Mouse (Mus musculus) midbrain, embryonic 11.5 days (tissue): ENCODE data around the gene Cyp46a1. TPM values are rescaled to one million over a fixed set of nuclear protein-coding genes. Genes with fewer than 3 reads are reported as not detected.
A peak's percentile ranks its signal among the peaks of the same experiment; 100 is the strongest.

Experiments used
- ATAC-seq: fragments of 200-750 bp; cut with Nextera tagmentation; 2 replicates; pipeline ENCODE4 v1.8.0; 2017; ENCODE audit warnings: moderate TSS enrichment, moderate library complexity; ENCODE audit not compliant: low FRiP score
- DNase-seq: peaks from one replicate; pipeline ENCODE4 v3.0.0; 2015; ENCODE audit warnings: low spot score; ENCODE audit errors: missing footprints
- H3K27ac ChIP-seq: fragments of 300-500 bp; sonication (generic); 2 replicates; pipeline ENCODE4 v1.5.1; 2014; ENCODE audit warnings: low read depth, low read length
- H3K27me3 ChIP-seq: fragments of 300-500 bp; sonication (generic); 2 replicates; pipeline ENCODE4 v1.6.1; 2014; ENCODE audit warnings: mild to moderate bottlenecking, low read length, moderate library complexity, mixed read lengths; ENCODE audit not compliant: control insufficient read depth, insufficient read depth
- H3K36me3 ChIP-seq: fragments of 300-500 bp; sonication (generic); 2 replicates; pipeline ENCODE4 v1.6.1; 2014; ENCODE audit warnings: mild to moderate bottlenecking, low read length, moderate library complexity, mixed read lengths; ENCODE audit not compliant: control insufficient read depth, insufficient read depth
- H3K4me1 ChIP-seq: fragments of 300-500 bp; sonication (generic); 2 replicates; pipeline ENCODE4 v1.6.1; 2014; ENCODE audit warnings: low read length; ENCODE audit not compliant: control insufficient read depth, insufficient read depth
- H3K4me2 ChIP-seq: fragments of 300-500 bp; sonication (generic); 2 replicates; pipeline ENCODE4 v1.6.1; 2014; ENCODE audit warnings: mild to moderate bottlenecking, moderate library complexity
- H3K4me3 ChIP-seq: fragments of 300-500 bp; sonication (generic); 2 replicates; pipeline ENCODE4 v1.5.1; 2014; ENCODE audit warnings: low read depth, low read length
- H3K9ac ChIP-seq: fragments of 300-500 bp; sonication (generic); 2 replicates; pipeline ENCODE4 v1.6.1; 2014; ENCODE audit warnings: low read length
- H3K9me3 ChIP-seq: fragments of 300-500 bp; sonication (generic); 2 replicates; pipeline ENCODE4 v1.6.1; 2016; ENCODE audit warnings: low read length; ENCODE audit not compliant: control insufficient read depth
- WGBS: fragments of 180-500 bp; shearing (Covaris S2); extraction: QIAGEN DNeasy Blood & Tissue Kit; methylation state at CpG from one replicate; pipeline ENCODE4 v1.1.7; 2014; 5-methylcytosine and 5-hydroxymethylcytosine counted together
- polyA plus RNA-seq: library from polyadenylated mRNA; unstranded; fragments of >200 nt; fragmentation: Nextera tagmentation; extraction: Ambion mirVana; gene quantifications from 2 replicates; pipeline ENCODE4 v1.2.1, GENCODE M21; 2014

Gene Cyp46a1
- polyA plus RNA-seq, 1 experiment from 2014 or later: 10.2 TPM

DNA sequence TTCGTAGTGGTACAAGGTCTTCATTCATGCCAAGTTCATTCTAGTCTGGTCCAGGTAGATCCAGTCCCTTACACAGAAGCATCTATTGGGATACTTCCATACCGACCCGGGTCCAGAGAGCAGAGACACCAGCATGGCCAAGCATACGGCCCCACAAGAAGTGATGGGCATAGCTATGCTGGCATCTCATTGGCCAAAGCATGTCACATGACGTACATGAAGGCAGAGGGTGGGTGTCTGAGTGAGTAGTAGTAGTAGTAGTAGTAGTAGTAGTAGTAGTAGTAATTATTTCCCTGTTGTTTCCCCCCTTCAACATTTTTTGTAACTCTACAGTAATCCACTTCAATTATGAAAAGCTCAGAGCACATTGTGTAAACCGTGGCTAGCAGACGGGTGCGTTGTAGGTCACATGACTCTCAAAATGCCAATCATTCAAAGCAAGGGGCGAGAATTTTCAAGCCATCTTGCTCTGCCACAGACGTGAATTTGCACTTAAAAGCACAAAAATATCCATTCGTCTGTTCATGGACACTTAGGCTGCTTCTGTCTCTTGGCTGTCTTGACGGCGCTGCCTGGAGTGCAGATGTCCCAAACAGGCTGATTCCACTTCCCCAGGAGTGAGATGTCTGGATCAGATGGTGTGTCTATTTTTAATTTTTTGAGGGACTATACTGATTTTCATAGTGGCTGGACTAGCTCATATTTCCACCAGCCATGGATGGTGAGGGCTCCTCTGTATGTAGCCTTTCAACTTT is 44.4 kb downstream of the Cyp46a1 start:
- no peak overlapping the region for H3K4me2 ChIP-seq
- no peaks in the 10 kb centered on the region for H3K4me1 ChIP-seq
- H3K9ac ChIP-seq: no peak overlapping the region
- 90% methylated on average over 13 of the region's 13 CpGs for WGBS
- DNase-seq: no peak
- ATAC-seq: no peak
- no peaks in the 10 kb centered on the region for H3K36me3 ChIP-seq
- no peak overlapping the region for H3K4me3 ChIP-seq
- H3K9me3 ChIP-seq: no peaks in the 10 kb centered on the region
- no peaks in the 10 kb centered on the region for H3K27me3 ChIP-seq
- H3K27ac ChIP-seq: no peak overlapping the region

DNA sequence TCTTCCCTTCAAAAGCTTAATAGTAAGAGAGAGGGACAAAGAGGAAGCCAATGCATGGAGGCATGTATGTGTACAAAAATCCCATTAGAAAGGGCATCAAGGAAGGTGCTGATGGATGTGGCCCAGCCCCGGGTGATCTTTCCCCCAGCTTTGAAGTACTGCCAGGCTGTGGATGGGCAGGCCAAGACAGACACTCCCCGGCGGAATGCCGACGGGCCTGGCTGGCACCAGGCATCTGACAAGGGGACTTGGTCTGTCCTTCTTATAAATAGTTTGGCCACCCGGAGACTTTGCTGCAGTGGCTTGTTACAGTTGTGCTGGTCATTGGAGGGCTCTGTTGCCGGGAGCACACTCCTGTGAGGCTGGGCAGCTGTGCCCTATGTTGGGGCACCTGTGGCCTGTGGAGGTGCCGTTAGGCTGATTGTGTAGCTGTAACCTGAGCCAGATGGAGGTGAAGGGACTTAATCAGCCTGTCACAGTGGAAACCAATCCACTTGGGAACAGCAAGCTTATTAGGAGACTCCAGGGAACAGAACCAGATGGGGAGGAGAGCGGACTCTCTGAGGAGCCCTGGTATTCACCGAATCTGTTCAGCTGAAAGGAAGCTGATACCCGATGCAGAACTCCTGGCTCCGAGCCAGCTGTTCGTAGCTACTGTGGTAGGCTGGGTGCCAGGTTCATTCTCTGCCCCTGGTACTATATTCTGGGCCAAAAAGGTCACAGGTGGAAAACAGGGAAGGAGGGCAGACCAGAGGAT is 52.5 kb downstream of the Cyp46a1 start:
- H3K9me3 ChIP-seq: no peaks in the 10 kb centered on the region
- WGBS: 78% methylated on average over 13 of the region's 13 CpGs
- no peak overlapping the region for H3K27ac ChIP-seq
- no peak for ATAC-seq
- no peak overlapping the region for H3K4me3 ChIP-seq
- H3K9ac ChIP-seq: no peak overlapping the region
- no peaks in the 10 kb centered on the region for H3K27me3 ChIP-seq
- H3K36me3 ChIP-seq: no peaks in the 10 kb centered on the region
- peaks cover 6% of the 10 kb centered on the region; the same call in 1 of the 2 replicates for H3K4me1 ChIP-seq
- DNase-seq: no peak
- H3K4me2 ChIP-seq: no peak overlapping the region

DNA sequence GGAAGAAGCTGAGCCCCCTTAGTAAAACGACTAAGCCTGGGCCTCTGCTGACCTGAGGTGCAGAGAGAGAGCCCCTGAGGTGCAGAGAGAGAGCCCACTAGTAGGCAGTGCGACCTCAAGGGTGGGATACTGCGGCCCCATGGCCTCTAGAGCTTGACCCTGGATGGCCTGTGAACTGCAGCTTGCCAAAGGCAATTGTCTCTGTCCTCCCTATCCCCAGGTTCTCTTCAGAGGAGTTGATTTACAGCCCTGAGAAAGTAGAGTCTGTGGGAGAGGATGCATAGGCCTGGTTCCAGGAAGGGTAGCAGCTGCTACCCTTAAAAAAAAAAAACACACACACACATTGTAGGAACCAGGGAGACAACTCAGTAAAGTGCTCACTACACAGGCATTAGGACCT is 55.5 kb downstream of the Cyp46a1 start:
- H3K27ac ChIP-seq: no peak overlapping the region
- 30% methylated on average over 3 of the region's 3 CpGs for WGBS
- DNase-seq (no peak), ATAC-seq (no peak)
- no peak overlapping the region for H3K4me3 ChIP-seq
- no peak overlapping the region for H3K9ac ChIP-seq
- no peaks in the 10 kb centered on the region for H3K27me3 ChIP-seq
- H3K36me3 ChIP-seq: no peaks in the 10 kb centered on the region
- H3K9me3 ChIP-seq: no peaks in the 10 kb centered on the region
- peaks cover 6% of the 10 kb centered on the region; the same call in 1 of the 2 replicates for H3K4me1 ChIP-seq
- no peak overlapping the region for H3K4me2 ChIP-seq

DNA sequence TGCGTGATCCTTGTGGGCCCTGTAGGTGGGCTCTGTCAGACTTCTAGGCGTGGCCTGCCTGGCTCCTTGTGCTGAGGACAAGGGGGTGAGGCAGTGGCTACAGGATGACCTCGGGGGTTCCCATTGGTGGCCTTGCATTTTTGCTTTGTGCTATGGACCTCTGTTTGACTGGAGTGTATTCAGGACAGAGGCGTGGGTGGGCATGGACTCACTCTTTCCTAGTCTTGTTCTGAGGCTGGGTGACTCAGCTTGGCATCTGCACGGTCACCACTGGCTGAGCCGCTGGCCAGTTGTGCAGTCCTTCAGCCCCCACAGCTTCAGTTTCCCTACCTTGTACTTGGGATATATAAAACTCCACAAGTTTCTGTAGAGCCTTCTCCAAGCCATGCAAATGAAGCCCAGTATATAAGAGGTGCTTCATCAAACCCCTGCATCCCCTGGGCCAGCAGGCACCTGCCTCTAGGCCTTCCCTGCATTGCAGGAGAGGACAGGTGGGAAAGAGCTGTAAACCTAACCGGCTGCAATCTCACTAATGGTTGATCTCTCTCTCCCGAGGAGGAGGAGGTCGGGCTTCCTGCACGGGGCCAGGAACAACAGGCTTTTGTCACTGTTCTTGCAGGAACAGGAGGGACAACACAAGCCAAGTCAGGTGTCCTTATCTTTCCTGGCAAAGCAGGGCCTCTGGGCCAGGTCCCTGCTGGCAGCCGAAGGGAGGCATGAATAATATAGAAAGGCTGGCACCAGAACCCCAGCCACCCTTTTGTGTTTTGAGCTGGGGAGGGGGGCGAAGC is 58.3 kb downstream of the Cyp46a1 start:
- ATAC-seq (no peak), DNase-seq (no peak)
- WGBS: 78% methylated on average over 12 of the region's 12 CpGs
- Histone ChIP-seq H3K4me1 (peaks cover 27% of the 10 kb centered on the region), H3K9me3 (no peaks in the 10 kb centered on the region), H3K36me3 (no peaks in the 10 kb centered on the region), H3K9ac (no peak overlapping the region), H3K27me3 (no peaks in the 10 kb centered on the region), H3K4me3 (no peak overlapping the region), H3K4me2 (no peak overlapping the region), H3K27ac (no peak overlapping the region)

DNA sequence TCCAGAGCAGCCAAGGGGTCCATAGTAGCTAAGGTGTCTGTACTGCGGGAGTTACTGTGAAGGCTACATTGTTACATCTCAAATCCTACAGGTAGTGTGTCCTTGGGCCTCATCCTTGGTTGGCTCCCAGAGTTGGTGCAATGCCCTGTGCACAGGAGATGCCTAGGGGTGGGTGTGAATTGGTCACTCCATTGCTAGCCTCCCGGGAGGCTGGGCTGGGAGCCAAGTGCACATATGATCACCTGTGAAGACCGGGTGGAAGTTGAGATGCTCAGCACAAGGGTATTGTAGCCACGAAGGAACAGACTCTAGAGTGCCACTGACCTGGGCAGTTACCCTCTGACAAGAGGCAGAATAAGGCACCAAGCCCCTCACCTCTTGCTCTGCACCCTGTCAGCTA is 58.9 kb downstream of the Cyp46a1 start:
- no peak overlapping the region for H3K4me2 ChIP-seq
- H3K4me3 ChIP-seq: no peak overlapping the region
- no peak for DNase-seq
- H3K9me3 ChIP-seq: no peaks in the 10 kb centered on the region
- H3K9ac ChIP-seq: no peak overlapping the region
- H3K27me3 ChIP-seq: no peaks in the 10 kb centered on the region
- no peaks in the 10 kb centered on the region for H3K36me3 ChIP-seq
- no peak overlapping the region for H3K27ac ChIP-seq
- 88% methylated on average over 4 of the region's 4 CpGs for WGBS
- H3K4me1 ChIP-seq: peaks cover 29% of the 10 kb centered on the region
- no peak for ATAC-seq

DNA sequence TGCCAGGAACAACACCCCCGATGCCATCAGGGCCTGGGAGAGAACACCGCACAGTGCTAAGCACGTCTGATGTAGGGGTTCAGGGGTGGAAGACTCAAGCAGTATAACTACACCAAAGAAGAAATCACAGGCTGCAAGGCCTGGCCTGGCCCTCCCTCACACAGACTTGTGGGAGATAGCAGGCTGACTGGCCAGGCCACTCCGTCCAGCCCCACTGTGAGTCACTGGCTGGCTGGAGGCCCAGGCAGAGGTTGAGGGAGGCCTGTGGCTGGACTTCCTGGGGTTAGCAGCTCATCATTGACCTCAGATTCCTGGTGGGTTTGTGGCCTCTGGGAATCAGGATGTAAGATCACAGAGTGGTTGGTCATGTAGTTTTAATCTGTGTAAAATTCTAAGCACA is 59.5 kb downstream of the Cyp46a1 start:
- Histone ChIP-seq H3K4me2 (no peak overlapping the region), H3K9me3 (no peaks in the 10 kb centered on the region), H3K27me3 (no peaks in the 10 kb centered on the region), H3K27ac (no peak overlapping the region), H3K36me3 (no peaks in the 10 kb centered on the region), H3K4me1 (peaks cover 29% of the 10 kb centered on the region), H3K4me3 (no peak overlapping the region), H3K9ac (0 out of 2 replicates have a peak overlapping the region, but pooled peaks have one; percentile 12)
- WGBS: 87% methylated on average over 4 of the region's 4 CpGs
- DNase-seq (no peak), ATAC-seq (no peak)

DNA sequence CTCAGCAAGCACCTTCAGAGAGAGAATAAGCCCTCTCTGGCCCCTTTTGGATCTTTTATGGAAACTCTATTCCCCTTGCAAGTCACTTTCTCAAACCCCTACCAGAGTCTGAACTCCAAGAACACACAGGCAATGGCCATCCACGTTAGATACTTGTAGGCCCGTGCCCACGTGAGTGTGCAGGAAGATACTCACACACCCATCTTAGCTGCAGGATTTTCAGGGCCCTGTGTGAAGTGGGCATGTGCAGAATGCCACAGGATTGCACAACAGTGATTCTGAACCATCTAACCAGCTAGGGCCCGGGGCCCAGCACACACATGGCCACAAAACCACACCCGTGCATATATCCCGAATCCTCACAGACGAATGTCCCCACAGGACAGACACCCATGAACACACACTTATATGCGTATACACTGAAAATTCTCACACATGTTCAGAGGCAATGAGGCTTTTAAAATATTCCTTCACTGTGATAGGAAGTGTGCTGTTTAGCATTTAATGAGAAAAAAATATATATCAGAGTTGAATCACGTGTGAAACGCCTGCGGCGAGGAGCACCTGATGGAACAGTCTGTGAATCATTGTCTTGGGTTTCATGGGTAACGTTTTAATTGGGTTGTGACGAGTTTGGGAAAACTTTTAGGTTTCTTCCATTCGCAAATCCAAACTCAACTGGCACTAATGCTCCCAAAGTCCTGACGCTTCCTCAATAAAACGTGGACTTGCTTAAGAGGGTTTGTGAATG is 60.5 kb downstream of the Cyp46a1 start:
- H3K4me2 ChIP-seq: no peak overlapping the region
- no peak overlapping the region for H3K9ac ChIP-seq
- H3K9me3 ChIP-seq: no peaks in the 10 kb centered on the region
- no peak for ATAC-seq
- H3K27ac ChIP-seq: peak overlapping the region; percentile 84
- no peak overlapping the region for H3K4me3 ChIP-seq
- no peaks in the 10 kb centered on the region for H3K27me3 ChIP-seq
- H3K4me1 ChIP-seq: peaks cover 26% of the 10 kb centered on the region
- 90% methylated on average over 17 of the region's 17 CpGs for WGBS
- no peak for DNase-seq
- H3K36me3 ChIP-seq: no peaks in the 10 kb centered on the region

DNA sequence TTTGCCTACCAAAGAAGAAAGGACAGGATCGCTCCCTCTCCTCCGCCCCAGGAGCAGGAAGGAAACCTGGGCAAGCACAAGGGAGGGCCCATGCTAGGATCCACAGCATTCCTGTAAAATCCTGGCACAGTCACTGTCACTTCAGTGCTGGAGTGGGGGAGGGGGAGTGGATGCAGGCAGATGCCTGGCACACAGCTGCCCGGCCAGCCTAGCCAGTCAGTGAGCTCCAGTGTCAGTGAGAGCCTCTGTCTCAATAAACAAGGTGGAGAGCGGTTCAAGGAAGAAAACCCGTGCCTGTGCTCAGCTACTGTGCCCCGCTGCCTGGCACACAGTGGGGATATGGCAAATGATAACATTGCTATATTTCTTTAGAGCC is 61.1 kb downstream of the Cyp46a1 start:
- no peaks in the 10 kb centered on the region for H3K9me3 ChIP-seq
- H3K4me3 ChIP-seq: no peak overlapping the region
- peaks cover 25% of the 10 kb centered on the region for H3K4me1 ChIP-seq
- H3K27me3 ChIP-seq: no peaks in the 10 kb centered on the region
- ATAC-seq (no peak), DNase-seq (no peak)
- peak overlapping the region; percentile 25; the same call in 1 of the 2 replicates for H3K9ac ChIP-seq
- H3K27ac ChIP-seq: peak overlapping the region; percentile 84
- WGBS: 84% methylated on average over 6 of the region's 6 CpGs
- H3K4me2 ChIP-seq: no peak overlapping the region
- H3K36me3 ChIP-seq: no peaks in the 10 kb centered on the region
